19 mouse cellular contexts compared by ENCODE assay signal in genomic region chr13:108063374-108064134, GRCm38 (mm10). TPM values are rescaled to one million over a fixed set of nuclear protein-coding genes. Genes with fewer than 3 reads are reported as not detected.
DNase-seq lines count a peak whose midpoint lies in the region; ATAC-seq lines count a peak whose summit lies in the region.
"Had no signal": no experiment of that assay in that cellular context is flagged by ENCODE, and none has a peak within 500 bp of the region (broad histone marks: within the 10 kb centered on the region; RNA-seq: fewer than 3 reads in every experiment).

No protein-coding gene starts in this region.

- 0 out of 2 replicates have a peak, but pooled peaks cover 4% of the 10 kb centered on the region for H3K27me3 ChIP-seq in hindbrain, embryonic 10.5 days (ENCODE audit: insufficient read depth, poor library complexity, severe bottlenecking)
- no peaks in the 10 kb centered on the region for H3K27me3 ChIP-seq in hindbrain, embryonic 16.5 days (replicated peaks; ENCODE audit: control insufficient read depth, insufficient read depth, low read length)
- no peaks in the 10 kb centered on the region for H3K27me3 ChIP-seq in neural tube, embryonic 12.5 days (replicated peaks)
- H3K27me3 ChIP-seq: hindbrain, embryonic 15.5 days had no signal

- H3K36me3 ChIP-seq in hindbrain, embryonic 10.5 days: no peaks in the 10 kb centered on the region
- no peaks in the 10 kb centered on the region for H3K36me3 ChIP-seq in hindbrain, embryonic 16.5 days (ENCODE audit: control insufficient read depth, insufficient read depth, low read length)
- no peaks in the 10 kb centered on the region for H3K36me3 ChIP-seq in neural tube, embryonic 12.5 days
- H3K36me3 ChIP-seq: hindbrain, embryonic 15.5 days had no signal

- no peaks in the 10 kb centered on the region for H3K9me3 ChIP-seq in hindbrain, embryonic 10.5 days
- no peaks in the 10 kb centered on the region for H3K9me3 ChIP-seq in hindbrain, embryonic 16.5 days (ENCODE audit: control insufficient read depth, low read length)
- no peaks in the 10 kb centered on the region for H3K9me3 ChIP-seq in neural tube, embryonic 12.5 days
- H3K9me3 ChIP-seq: hindbrain, embryonic 15.5 days had no signal

- H3K4me1 ChIP-seq in hindbrain, embryonic 10.5 days (replicated peaks): peaks cover 56% of the 10 kb centered on the region
- H3K4me1 ChIP-seq in hindbrain, embryonic 16.5 days (ENCODE audit: control insufficient read depth, insufficient read depth, low read depth, low read length): peaks cover 3% of the 10 kb centered on the region
- H3K4me1 ChIP-seq in neural tube, embryonic 12.5 days: peaks cover 7% of the 10 kb centered on the region; the same call in 1 of the 2 replicates

- no peak overlapping the region for H3K4me3 ChIP-seq in hindbrain, embryonic 10.5 days
- H3K4me3 ChIP-seq in hindbrain, embryonic 16.5 days (ENCODE audit: low read length): no peak overlapping the region
- H3K4me3 ChIP-seq in neural tube, embryonic 12.5 days: no peak overlapping the region
- H3K4me3 ChIP-seq: erythroblast, embryonic 14.5 days; heart, adult 2 months; hindbrain, embryonic 15.5 days had no signal

- peak overlapping the region; percentile 88 for H3K27ac ChIP-seq in hindbrain, embryonic 10.5 days
- no peak overlapping the region for H3K27ac ChIP-seq in hindbrain, embryonic 16.5 days (ENCODE audit: low read depth, low read length)
- H3K27ac ChIP-seq in neural tube, embryonic 12.5 days: no peak overlapping the region
- H3K27ac ChIP-seq: heart, adult 2 months; hindbrain, embryonic 15.5 days had no signal

- ATAC-seq in hindbrain, embryonic 16.5 days: no peak
- ATAC-seq in neural tube, embryonic 12.5 days (ENCODE audit: low FRiP score, low read depth): peak; percentile 23; the same call in 1 of the 2 replicates
- ATAC-seq: liver, postnatal 0 days had no signal

- DNase-seq in hindbrain, embryonic 10.5 days (ENCODE audit: low spot score): no peak
- DNase-seq in neural tube, embryonic 10.5 days (ENCODE audit: extremely low spot score, low spot score): no peak
- peak; percentile 26 for DNase-seq in lung, postnatal 25 days (ENCODE audit: low spot score)
- DNase-seq in Muller cell, postnatal 12 days (ENCODE audit: inconsistent ontology term): no peak
- DNase-seq in embryo, embryonic 11 days: no peak
- DNase-seq: adrenal gland, postnatal 25 days; cerebellum, adult 18-20 months; cerebellum, postnatal 36 days; heart, adult 2 months; kidney, adult 9 months; layer of hippocampus, postnatal 36 days; liver; liver, postnatal 0 days; right cerebral cortex, postnatal 25 days; thymus, postnatal 14 days had no signal

- 69% methylated on average over 11 of the region's 11 CpGs for WGBS in hindbrain, embryonic 10.5 days
- 50% methylated on average over 11 of the region's 11 CpGs for WGBS in hindbrain, embryonic 16.5 days
- WGBS in neural tube, embryonic 12.5 days: 74% methylated on average over 11 of the region's 11 CpGs

- H3K9ac ChIP-seq in hindbrain, embryonic 16.5 days (ENCODE audit: low read depth, low read length): no peak overlapping the region
- no peak overlapping the region for H3K9ac ChIP-seq in neural tube, embryonic 12.5 days
- H3K9ac ChIP-seq: hindbrain, embryonic 15.5 days; liver, postnatal 0 days had no signal

- H3K4me2 ChIP-seq in hindbrain, embryonic 16.5 days (ENCODE audit: low read length): no peak overlapping the region
- H3K4me2 ChIP-seq in neural tube, embryonic 12.5 days (replicated peaks): no peak overlapping the region
- H3K4me2 ChIP-seq: hindbrain, embryonic 15.5 days had no signal

RNA-seq across cellular contexts. Expression of gene Smim15, which starts 19.3 kb away (rescaled TPM):
- polyA plus RNA-seq in hindbrain, embryonic 10.5 days (2016; fragmentation: Nextera tagmentation; extraction: Ambion mirVana): 53.6 and 60.0 TPM in 2 replicates
- 35.6 and 39.3 TPM in 2 replicates for polyA plus RNA-seq in hindbrain, embryonic 16.5 days (2015; fragmentation: Nextera tagmentation; extraction: Ambion mirVana)
- polyA plus RNA-seq in neural tube, embryonic 12.5 days (2016; fragmentation: Nextera tagmentation; extraction: Ambion mirVana): 43.5 and 43.7 TPM in 2 replicates
